Mouse (Mus musculus) gastrocnemius, adult 2 months (tissue): ENCODE measurements at regions not wholly inside any gene's neighbourhood (a gene's known extent, or its start where the extent isn't known, plus 50 kb on each side); places are given as distances from the start of the nearest gene placed in this dataset.

ENCODE experiments used
- DNase-seq: peaks from one replicate; pipeline ENCODE4 v3.0.0; 2022
- H3K27ac ChIP-seq: fragments of 200-600 bp; 2 replicates; pipeline ENCODE4 v1.8.1; 2022; ENCODE audit warnings: mild to moderate bottlenecking
- H3K4me3 ChIP-seq: fragments of 200-600 bp; 2 replicates; pipeline ENCODE4 v1.8.1; 2022; ENCODE audit warnings: mild to moderate bottlenecking, moderate library complexity
- CTCF ChIP-seq: fragments of 200-600 bp; IDR thresholded peaks from 2 replicates; pipeline ENCODE4 v1.8.1; 2022; ENCODE audit warnings: antibody characterized with exemption, mild to moderate bottlenecking, moderate library complexity
- intact Hi-C: fragments of 180-260 bp; cut with DNase I; formaldehyde crosslinking; loops from one replicate; pipeline ENCODE4 v1.15.1; 2025

- Histone ChIP-seq H3K4me3 (no peak overlapping the region), H3K27ac (no peak overlapping the region)
- DNase-seq: no peak
- intact Hi-C loops: no loop called here
- TF ChIP-seq CTCF: no peak
Measured at GRCm38 (mm10) chr7:75999324-75999907, 151.3 kb downstream of the Klhl25 start.

- no peak overlapping the region for H3K27ac ChIP-seq
- no peak for DNase-seq
- no peak for TF ChIP-seq CTCF
- H3K4me3 ChIP-seq: no peak overlapping the region
- intact Hi-C loops: no loop called here
Measured at GRCm38 (mm10) chr7:76001012-76001411, 152.9 kb downstream of the Klhl25 start.

GRCm38 (mm10) chr7:76008226-76008625 lies 160.1 kb downstream of the Klhl25 start:
- no peak overlapping the region for H3K4me3 ChIP-seq
- intact Hi-C loops: no loop called here
- TF ChIP-seq CTCF: no peak
- no peak overlapping the region for H3K27ac ChIP-seq
- DNase-seq: no peak

GRCm38 (mm10) chr7:76047743-76048142 lies 181.9 kb upstream of the Agbl1 start:
- intact Hi-C loops: no loop called here
- no peak overlapping the region for H3K4me3 ChIP-seq
- no peak overlapping the region for H3K27ac ChIP-seq
- DNase-seq: no peak
- TF ChIP-seq CTCF: no peak

- TF ChIP-seq CTCF: no peak
- Histone ChIP-seq H3K4me3 (no peak overlapping the region), H3K27ac (no peak overlapping the region)
- no peak for DNase-seq
- intact Hi-C loops: no loop called here
Measured at GRCm38 (mm10) chr7:76049342-76049741, 180.3 kb upstream of the Agbl1 start.

GRCm38 (mm10) chr7:76053843-76054242 lies 175.8 kb upstream of the Agbl1 start:
- no peak for DNase-seq
- Histone ChIP-seq H3K4me3 (no peak overlapping the region), H3K27ac (no peak overlapping the region)
- intact Hi-C loops: no loop called here
- no peak for TF ChIP-seq CTCF

GRCm38 (mm10) chr7:76099149-76099548 lies 130.5 kb upstream of the Agbl1 start:
- TF ChIP-seq CTCF: no peak
- intact Hi-C loops: no loop called here
- Histone ChIP-seq H3K27ac (no peak overlapping the region), H3K4me3 (no peak overlapping the region)
- DNase-seq: no peak

GRCm38 (mm10) chr7:76121242-76121844 lies 108.3 kb upstream of the Agbl1 start:
- H3K27ac ChIP-seq: no peak overlapping the region
- intact Hi-C loops: no loop called here
- no peak overlapping the region for H3K4me3 ChIP-seq
- TF ChIP-seq CTCF: no peak
- no peak for DNase-seq

- TF ChIP-seq CTCF: no peak
- intact Hi-C loops: no loop called here
- Histone ChIP-seq H3K4me3 (no peak overlapping the region), H3K27ac (no peak overlapping the region)
- no peak for DNase-seq
Measured at GRCm38 (mm10) chr7:76127641-76128111, 102.0 kb upstream of the Agbl1 start.

GRCm38 (mm10) chr7:76142455-76142854 lies 87.2 kb upstream of the Agbl1 start:
- H3K4me3 ChIP-seq: no peak overlapping the region
- DNase-seq: no peak
- intact Hi-C loops: no loop called here
- H3K27ac ChIP-seq: no peak overlapping the region
- no peak for TF ChIP-seq CTCF

GRCm38 (mm10) chr7:76146385-76146784 lies 83.3 kb upstream of the Agbl1 start:
- no peak for TF ChIP-seq CTCF
- no peak overlapping the region for H3K4me3 ChIP-seq
- intact Hi-C loops: no loop called here

GRCm38 (mm10) chr7:76156869-76157268 lies 72.8 kb upstream of the Agbl1 start:
- H3K4me3 ChIP-seq: no peak overlapping the region
- no peak for DNase-seq
- TF ChIP-seq CTCF: no peak
- H3K27ac ChIP-seq: no peak overlapping the region
- intact Hi-C loops: no loop called here

More at GRCm38 (mm10) chr7:76146385-76146784, 83.3 kb upstream of the Agbl1 start:
- DNase-seq: no peak
- H3K27ac ChIP-seq: no peak overlapping the region

- H3K27ac ChIP-seq: no peak overlapping the region
- intact Hi-C loops: no loop called here
- H3K4me3 ChIP-seq: no peak overlapping the region
- TF ChIP-seq CTCF: no peak
- DNase-seq: no peak
Measured at GRCm38 (mm10) chr7:76164191-76164590, 65.5 kb upstream of the Agbl1 start.
